Mouse (Mus musculus) hindbrain, postnatal 0 days (tissue): ENCODE results near the gene Eme2. TPM values are rescaled to one million over a fixed set of nuclear protein-coding genes. Genes with fewer than 3 reads are reported as not detected.
A peak's percentile ranks its signal among the peaks of the same experiment; 100 is the strongest.

Experiments used
- ATAC-seq: fragments of 200-750 bp; cut with Nextera tagmentation; 2 replicates; pipeline ENCODE4 v1.8.0; 2017; ENCODE audit warnings: mild to moderate bottlenecking, moderate TSS enrichment, moderate library complexity
- DNase-seq: peaks from one replicate; pipeline ENCODE4 v3.0.0-alpha.2; 2015; ENCODE audit warnings: low spot score
- H3K27ac ChIP-seq: fragments of 300-500 bp; sonication (generic); 2 replicates; pipeline ENCODE4 v1.5.1; 2014; ENCODE audit warnings: mild to moderate bottlenecking
- H3K27me3 ChIP-seq: fragments of 300-500 bp; sonication (generic); 2 replicates; pipeline ENCODE4 v1.6.1; 2014; ENCODE audit warnings: low read length, mixed read lengths; ENCODE audit not compliant: insufficient read depth
- H3K36me3 ChIP-seq: fragments of 300-500 bp; sonication (generic); 2 replicates; pipeline ENCODE4 v1.6.1; 2014; ENCODE audit warnings: low read length, mixed read lengths; ENCODE audit not compliant: insufficient read depth
- H3K4me1 ChIP-seq: fragments of 300-500 bp; sonication (generic); 2 replicates; pipeline ENCODE4 v1.6.1; 2014; ENCODE audit warnings: antibody characterized with exemption, low read length, mixed read lengths; ENCODE audit not compliant: insufficient read depth
- H3K4me2 ChIP-seq: fragments of 300-500 bp; sonication (generic); 2 replicates; pipeline ENCODE4 v1.6.1; 2014; ENCODE audit warnings: low read depth, mild to moderate bottlenecking, low read length, moderate library complexity, mixed read lengths
- H3K4me3 ChIP-seq: fragments of 300-500 bp; sonication (generic); 2 replicates; pipeline ENCODE4 v1.5.1; 2014; ENCODE audit warnings: low read length
- H3K9ac ChIP-seq: fragments of 300-500 bp; sonication (generic); replicated peaks from 2 replicates; pipeline ENCODE4 v1.6.1; 2014; ENCODE audit warnings: mild to moderate bottlenecking, low read length, moderate library complexity, mixed read lengths
- H3K9me3 ChIP-seq: fragments of 300-500 bp; sonication (generic); 2 replicates; pipeline ENCODE4 v1.6.1; 2016; ENCODE audit warnings: low read length, mixed read lengths
- CTCF ChIP-seq: IDR thresholded peaks from 2 replicates; pipeline ENCODE4 v1.5.1; 2016; ENCODE audit warnings: antibody characterized with exemption, control low read depth, low read depth
- WGBS: fragments of 180-500 bp; shearing (Covaris S2); extraction: QIAGEN DNeasy Blood & Tissue Kit; methylation state at CpG from one replicate; pipeline ENCODE4 v1.1.7; 2014; 5-methylcytosine and 5-hydroxymethylcytosine counted together
- polyA plus RNA-seq: library from polyadenylated mRNA; unstranded; fragments of >200 nt; fragmentation: Nextera tagmentation; extraction: Ambion mirVana; gene quantifications from 2 replicates; pipeline ENCODE4 v1.2.1, GENCODE M21; 2015
- total RNA-seq: library from RNA; depleted of rRNA; stranded (reverse); fragments of >200 nt; gene quantifications from 2 replicates; pipeline ENCODE4 v1.2.3, GENCODE M21; 2014

Gene Eme2
- total and polyA plus RNA-seq, 2 experiments from 2014 or later, result 21.4 to 49.5 TPM

GRCm38 (mm10) chr17:24886134-24886931 is 8.6 kb downstream of the Eme2 start, which contains the start of the genes Nubp2 and Spsb3:
Nubp2 (minus strand) TSS chr17:24886349.
Spsb3 (plus strand) TSS chr17:24886643.
- DNase-seq (peak; percentile 100), ATAC-seq (peak; percentile 98)
- H3K36me3 ChIP-seq, result peaks cover 21% of the 10 kb centered on the region
- WGBS, result 2% methylated on average over 69 of the region's 69 CpGs
- no peaks in the 10 kb centered on the region for H3K27me3 ChIP-seq
- TF ChIP-seq CTCF, result peak; percentile 18; the same call in 1 of the 2 replicates
- H3K9me3 ChIP-seq, result no peaks in the 10 kb centered on the region
- peak within 1 kb of the TSS; percentile 94 for H3K4me2 ChIP-seq
- H3K4me3 ChIP-seq, result peak within 1 kb of the TSS; percentile 84
- H3K9ac ChIP-seq, result peak within 1 kb of the TSS; percentile 87
- H3K27ac ChIP-seq, result peak within 1 kb of the TSS; percentile 88
- H3K4me1 ChIP-seq, result peaks cover 16% of the 10 kb centered on the region

DNA sequence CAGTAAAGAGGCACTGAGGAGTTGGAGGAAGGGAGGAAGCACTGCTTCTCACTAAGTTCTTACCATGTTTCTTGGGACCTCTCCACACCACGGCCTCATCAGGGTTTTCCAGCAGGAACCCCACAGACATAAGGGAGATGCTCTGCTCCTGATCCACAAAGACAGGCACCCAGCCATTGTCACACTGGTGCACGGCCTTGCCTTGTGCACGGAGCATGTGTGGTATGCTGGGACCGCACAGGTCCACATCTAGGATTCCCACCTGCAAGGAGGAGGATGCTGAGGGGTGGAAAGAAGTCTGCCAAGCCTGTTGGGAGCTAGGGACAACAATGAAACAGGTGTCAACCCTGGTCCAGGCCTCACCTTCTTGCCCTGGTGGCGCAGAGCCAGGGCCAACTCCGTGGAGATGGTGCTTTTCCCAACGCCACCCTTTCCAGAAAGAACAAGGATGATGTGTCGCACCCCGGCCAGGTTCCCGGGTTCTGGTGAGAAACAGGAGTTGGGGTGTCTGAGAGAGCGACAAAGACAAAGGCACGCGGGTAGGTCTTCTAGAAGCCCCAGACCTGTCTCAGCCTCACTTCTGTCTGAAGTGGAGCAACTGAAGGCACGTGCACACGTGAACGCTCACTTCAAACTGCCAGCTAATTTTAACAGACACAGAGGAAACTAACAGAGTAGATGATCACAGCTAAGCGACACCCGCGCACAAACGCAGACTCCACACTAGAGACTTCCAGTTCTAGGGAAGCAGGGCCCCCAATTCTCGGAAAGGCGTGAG is 9.3 kb downstream of the Eme2 start:
- H3K9me3 ChIP-seq, result no peaks in the 10 kb centered on the region
- peaks cover 16% of the 10 kb centered on the region for H3K4me1 ChIP-seq
- no peak for ATAC-seq
- peak overlapping the region; percentile 65 for H3K9ac ChIP-seq
- H3K27me3 ChIP-seq, result no peaks in the 10 kb centered on the region
- peak overlapping the region; percentile 54 for H3K27ac ChIP-seq
- H3K4me3 ChIP-seq, result peak overlapping the region; percentile 84
- H3K36me3 ChIP-seq, result peaks cover 16% of the 10 kb centered on the region
- no peak for DNase-seq
- WGBS, result 25% methylated on average over 22 of the region's 22 CpGs
- peak overlapping the region; percentile 94 for H3K4me2 ChIP-seq
- TF ChIP-seq CTCF, result no peak

DNA sequence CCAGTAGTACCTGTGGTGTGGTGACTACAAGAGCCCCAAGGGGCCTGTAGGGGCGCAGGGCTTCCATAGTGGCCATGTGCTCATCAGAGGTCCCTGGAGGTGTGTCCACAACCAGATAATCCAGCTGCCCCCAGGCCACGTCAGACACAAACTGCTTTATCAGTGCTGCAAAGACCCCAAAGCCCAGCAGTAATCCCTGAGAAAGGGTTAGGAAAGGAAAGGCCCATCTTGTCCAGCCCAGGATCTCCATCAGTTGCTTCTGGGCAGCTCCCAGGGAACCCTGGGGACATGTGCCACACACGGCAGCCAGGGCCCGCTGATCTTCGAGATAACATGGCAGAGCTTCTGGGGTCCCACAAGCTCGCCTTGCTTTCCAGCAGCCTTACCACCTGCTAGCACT is 10.5 kb downstream of the Eme2 start:
- TF ChIP-seq CTCF, result no peak
- Histone ChIP-seq H3K9me3 (no peaks in the 10 kb centered on the region), H3K4me2 (no peak overlapping the region), H3K27ac (no peak overlapping the region), H3K4me1 (peaks cover 16% of the 10 kb centered on the region), H3K9ac (no peak overlapping the region), H3K36me3 (peaks cover 8% of the 10 kb centered on the region; the same call in 1 of the 2 replicates), H3K27me3 (no peaks in the 10 kb centered on the region), H3K4me3 (no peak overlapping the region)
- ATAC-seq, result no peak
- WGBS, result 92% methylated on average over 6 of the region's 6 CpGs
- no peak for DNase-seq

- Histone ChIP-seq H3K9ac (no peak overlapping the region), H3K9me3 (no peaks in the 10 kb centered on the region), H3K36me3 (peaks cover 6% of the 10 kb centered on the region; the same call in 1 of the 2 replicates), H3K4me2 (no peak overlapping the region), H3K4me1 (peaks cover 6% of the 10 kb centered on the region), H3K27ac (no peak overlapping the region), H3K27me3 (no peaks in the 10 kb centered on the region), H3K4me3 (no peak overlapping the region)
- DNase-seq (peak; percentile 38), ATAC-seq (no peak)
- WGBS, result 45% methylated on average over 7 of the region's 7 CpGs
- TF ChIP-seq CTCF, result peak; percentile 68
These were observed 13.0 kb downstream of the Eme2 start for GRCm38 (mm10) chr17:24881738-24882440.

- no peak overlapping the region for H3K4me2 ChIP-seq
- H3K36me3 ChIP-seq, result peaks cover 6% of the 10 kb centered on the region; the same call in 1 of the 2 replicates
- H3K27ac ChIP-seq, result no peak overlapping the region
- no peaks in the 10 kb centered on the region for H3K9me3 ChIP-seq
- no peak overlapping the region for H3K4me3 ChIP-seq
- ATAC-seq, result no peak
- no peaks in the 10 kb centered on the region for H3K27me3 ChIP-seq
- WGBS, result 75% methylated on average over 8 of the region's 8 CpGs
- DNase-seq, result no peak
- no peak overlapping the region for H3K9ac ChIP-seq
- no peaks in the 10 kb centered on the region for H3K4me1 ChIP-seq
- TF ChIP-seq CTCF, result no peak
These were observed 16.4 kb downstream of the Eme2 start for GRCm38 (mm10) chr17:24878531-24878930.

DNA sequence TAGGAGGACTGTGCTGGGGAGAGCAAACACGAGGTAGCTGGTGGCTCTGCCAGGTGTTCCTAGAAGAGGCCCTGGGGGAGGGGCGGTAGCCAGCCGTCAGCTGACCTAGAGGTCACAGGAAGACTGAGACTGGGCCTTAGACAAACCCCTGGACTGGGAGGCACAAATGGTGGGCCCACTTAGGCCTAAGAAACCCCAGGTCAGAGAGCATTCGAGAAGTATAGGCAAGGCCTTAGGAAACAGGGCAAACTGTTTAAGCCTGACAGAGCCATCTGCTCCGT is 16.8 kb downstream of the Eme2 start:
- Histone ChIP-seq H3K27me3 (no peaks in the 10 kb centered on the region), H3K27ac (no peak overlapping the region), H3K4me3 (no peak overlapping the region), H3K9me3 (no peaks in the 10 kb centered on the region), H3K4me1 (no peaks in the 10 kb centered on the region), H3K4me2 (no peak overlapping the region), H3K9ac (no peak overlapping the region), H3K36me3 (peaks cover 4% of the 10 kb centered on the region; the same call in 1 of the 2 replicates)
- TF ChIP-seq CTCF, result no peak
- DNase-seq (no peak), ATAC-seq (0 out of 2 replicates have a peak, but pooled peaks have one; percentile 20)
- WGBS, result 47% methylated on average over 5 of the region's 5 CpGs
